Mouse (Mus musculus) E14TG2a.4 (cell line): ENCODE data around the gene Selenok.

ENCODE experiments used
- CTCF ChIP-seq: conservative IDR thresholded peaks from 2 replicates; pipeline ENCODE4 v1.5.1; 2014; ENCODE audit warnings: low read length
- POU5F1 ChIP-seq: IDR thresholded peaks from 2 replicates; pipeline ENCODE4 v1.6.1; 2014; ENCODE audit warnings: low read length, borderline replicate concordance

- TF ChIP-seq CTCF = no peak
- TF ChIP-seq POU5F1 = no peak
Observed at GRCm38 (mm10) chr14:30019375-30019774, 51.3 kb downstream of the Selenok start.
